Mouse (Mus musculus) hindbrain, embryonic 13.5 days (tissue): Measurements from ENCODE around the gene Scgb2b17. TPM values are rescaled to one million over a fixed set of nuclear protein-coding genes. Genes with fewer than 3 reads are reported as not detected.
"Not testable (repeated sequence)": the region's sequence is repeated elsewhere in the genome, so short reads cannot be mapped to it uniquely, and the experiment has no call there.

Experiments
- ATAC-seq: fragments of 200-750 bp; cut with Nextera tagmentation; 2 replicates; pipeline ENCODE4 v1.8.0; 2017; ENCODE audit warnings: moderate TSS enrichment; ENCODE audit not compliant: low FRiP score
- H3K27ac ChIP-seq: fragments of 300-500 bp; sonication (generic); 2 replicates; pipeline ENCODE4 v1.5.1; 2015; ENCODE audit warnings: inconsistent platforms, mild to moderate bottlenecking, moderate library complexity
- H3K27me3 ChIP-seq: fragments of 300-500 bp; sonication (generic); 2 replicates; pipeline ENCODE4 v1.6.1; 2015; ENCODE audit warnings: mild to moderate bottlenecking, inconsistent platforms
- H3K36me3 ChIP-seq: fragments of 300-500 bp; sonication (generic); 2 replicates; pipeline ENCODE4 v1.6.1; 2015; ENCODE audit warnings: mild to moderate bottlenecking, inconsistent platforms
- H3K4me1 ChIP-seq: fragments of 300-500 bp; sonication (generic); replicated peaks from 2 replicates; pipeline ENCODE4 v1.6.1; 2015; ENCODE audit warnings: inconsistent platforms
- H3K4me2 ChIP-seq: fragments of 300-500 bp; sonication (generic); 2 replicates; pipeline ENCODE4 v1.6.1; 2015; ENCODE audit warnings: inconsistent platforms, mild to moderate bottlenecking, moderate library complexity
- H3K4me3 ChIP-seq: fragments of 300-500 bp; sonication (generic); 2 replicates; pipeline ENCODE4 v1.5.1; 2015; ENCODE audit warnings: mild to moderate bottlenecking, inconsistent platforms
- H3K9ac ChIP-seq: fragments of 300-500 bp; sonication (generic); 2 replicates; pipeline ENCODE4 v1.6.1; 2015; ENCODE audit warnings: mild to moderate bottlenecking, inconsistent platforms
- H3K9me3 ChIP-seq: fragments of 300-500 bp; sonication (generic); 2 replicates; pipeline ENCODE4 v1.6.1; 2016; ENCODE audit warnings: inconsistent platforms
- polyA plus RNA-seq: library from polyadenylated mRNA; unstranded; fragments of >200 nt; fragmentation: Nextera tagmentation; extraction: Ambion mirVana; gene quantifications from 2 replicates; pipeline ENCODE4 v1.2.1, GENCODE M21; 2015

Scgb2b17 gene
- polyA plus RNA-seq, result not detected in 2 replicates

DNA sequence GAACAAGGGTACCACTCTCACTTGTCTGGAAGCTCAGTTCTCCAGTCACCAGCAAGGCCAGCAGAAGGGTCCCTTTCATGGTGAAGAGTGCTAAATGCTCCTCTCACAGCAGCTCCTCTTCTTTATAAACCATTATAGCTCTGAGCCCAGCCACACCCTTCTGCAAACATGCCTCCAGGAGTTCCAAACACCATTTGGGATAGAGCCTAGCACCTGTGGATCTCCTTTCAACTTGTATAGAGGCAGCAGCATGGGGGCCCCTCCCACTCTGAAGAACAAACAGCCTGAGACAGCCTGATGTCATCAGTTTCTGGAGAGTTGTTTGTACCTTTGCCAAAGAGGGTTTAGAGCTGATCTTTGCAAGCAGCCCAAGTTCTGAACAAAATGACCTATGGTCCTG is at the start of gene Scgb2b17:
Gene Scgb2b17 (minus strand): TSS at position 101 of the 400 bp plus-strand sequence.
- not testable (repeated sequence) for H3K36me3 ChIP-seq, H3K9ac ChIP-seq, H3K4me2 ChIP-seq, H3K9me3 ChIP-seq, H3K4me1 ChIP-seq, ATAC-seq, H3K27me3 ChIP-seq, H3K27ac ChIP-seq, H3K4me3 ChIP-seq

DNA sequence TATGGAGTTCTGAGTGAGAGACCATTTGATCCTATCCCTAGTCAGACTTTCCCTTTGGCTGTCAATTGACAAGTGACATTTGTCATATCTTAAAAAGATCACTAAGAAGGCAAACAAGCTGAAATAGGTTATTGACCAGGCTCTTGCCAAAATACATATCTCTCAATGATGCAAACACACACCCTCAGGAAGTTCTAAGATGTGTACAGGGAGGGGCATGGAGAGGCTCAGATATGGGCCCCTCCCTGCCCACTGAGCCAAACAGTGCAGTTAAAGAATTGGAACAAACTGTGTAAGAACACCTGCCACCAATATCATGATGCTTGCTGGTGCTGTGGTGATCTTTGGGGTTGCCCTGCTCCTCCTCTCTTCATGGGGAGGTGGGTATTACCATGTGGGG is 6.8 kb upstream of the Scgb2b17 start, which contains the start of gene Scgb1b17:
Gene Scgb1b17 (plus strand): TSS at position 301 of the 400 bp plus-strand sequence.
- not testable (repeated sequence) for H3K27ac ChIP-seq, H3K36me3 ChIP-seq, ATAC-seq, H3K27me3 ChIP-seq, H3K4me1 ChIP-seq, H3K4me3 ChIP-seq, H3K9ac ChIP-seq, H3K9me3 ChIP-seq, H3K4me2 ChIP-seq

Other genes with a start within 250 kb of the Scgb2b17 start
- gene Scgb2b15, start 226.9 kb downstream of the Scgb2b17 start, polyA plus RNA-seq, result not detected in 2 replicates
- not detected in 2 replicates for gene Scgb1b15, start 220.0 kb downstream of the Scgb2b17 start, polyA plus RNA-seq
- gene Scgb1b17, start 6.9 kb upstream of the Scgb2b17 start, polyA plus RNA-seq, result not detected in 2 replicates
- gene Scgb2b18, start 117.3 kb upstream of the Scgb2b17 start, polyA plus RNA-seq, result not detected in 2 replicates
- not detected in 2 replicates for gene Scgb1b18, start 129.0 kb upstream of the Scgb2b17 start, polyA plus RNA-seq
- not detected in 2 replicates for gene Scgb2b19, start 223.8 kb upstream of the Scgb2b17 start, polyA plus RNA-seq
- gene Scgb1b19, start 230.7 kb upstream of the Scgb2b17 start, polyA plus RNA-seq, result not detected in 2 replicates